Mouse (Mus musculus): Measurements from ENCODE around the gene Kcns3.

Kcns3 gene

DNA sequence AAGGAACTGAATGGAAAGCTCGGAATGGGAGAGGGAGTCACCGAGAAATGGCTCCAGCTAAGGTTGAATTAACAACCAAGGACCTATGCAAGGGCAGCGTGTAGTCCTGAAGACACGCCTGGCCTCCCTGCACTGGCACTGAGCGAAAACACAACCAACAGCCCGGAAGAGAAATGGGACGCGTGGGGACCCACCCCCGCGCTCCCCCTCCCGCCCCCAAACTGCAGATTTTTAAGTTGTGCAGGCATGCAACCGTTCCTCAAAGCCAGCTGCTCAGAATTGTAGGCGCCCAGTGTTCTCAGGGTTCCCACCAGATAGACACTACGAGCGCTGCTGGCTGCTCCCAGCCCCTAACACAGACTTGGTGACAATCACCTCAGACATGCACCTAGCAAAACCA, at the start of gene Kcns3:
TSS of gene Kcns3 (minus strand) at position 42 of the 400 bp plus-strand sequence.
- WGBS = 31% methylated on average over 15 of the region's 15 CpGs

DNA sequence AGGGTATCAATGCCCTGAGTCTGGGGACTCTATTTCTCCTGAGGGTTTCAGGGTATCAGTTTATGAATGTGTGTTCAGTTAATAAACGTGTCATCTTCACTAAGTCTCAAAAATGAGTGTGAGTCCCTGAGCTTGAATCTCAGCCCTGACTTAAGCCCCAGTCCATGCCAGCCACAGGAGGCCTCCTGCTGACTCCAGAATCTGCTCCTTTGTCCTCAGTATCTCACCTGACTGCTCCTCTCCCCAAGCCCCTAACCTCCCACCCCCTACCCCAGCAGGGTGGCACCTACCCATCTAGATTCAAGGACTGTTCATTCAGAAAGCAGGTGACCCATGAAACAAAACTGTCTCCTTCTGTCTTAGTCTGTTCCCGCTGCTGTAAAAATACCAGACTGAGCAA, 47.7 kb upstream of the Kcns3 start:
- WGBS = 59% methylated on average over 2 of the region's 2 CpGs

DNA sequence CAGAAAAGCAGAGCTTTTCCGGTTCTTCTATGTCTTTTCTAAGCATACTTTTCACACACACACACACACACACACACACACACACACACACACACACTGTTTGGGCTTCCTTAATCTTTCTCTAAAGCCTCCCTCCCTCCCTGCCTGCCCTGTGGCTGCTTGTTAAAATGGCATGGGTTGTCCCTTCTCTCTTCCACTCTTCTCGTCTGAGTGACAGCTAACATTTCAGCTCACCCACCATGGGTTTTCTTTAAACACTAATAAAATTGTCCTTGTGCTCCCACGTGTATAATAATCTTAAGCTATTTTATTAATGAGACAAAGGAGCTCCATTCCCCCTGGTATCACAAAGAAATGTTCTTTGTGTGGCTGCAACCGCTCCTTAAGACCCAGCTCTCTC, 47.2 kb upstream of the Kcns3 start:
- WGBS = 53% methylated on average over 4 of the region's 4 CpGs

DNA sequence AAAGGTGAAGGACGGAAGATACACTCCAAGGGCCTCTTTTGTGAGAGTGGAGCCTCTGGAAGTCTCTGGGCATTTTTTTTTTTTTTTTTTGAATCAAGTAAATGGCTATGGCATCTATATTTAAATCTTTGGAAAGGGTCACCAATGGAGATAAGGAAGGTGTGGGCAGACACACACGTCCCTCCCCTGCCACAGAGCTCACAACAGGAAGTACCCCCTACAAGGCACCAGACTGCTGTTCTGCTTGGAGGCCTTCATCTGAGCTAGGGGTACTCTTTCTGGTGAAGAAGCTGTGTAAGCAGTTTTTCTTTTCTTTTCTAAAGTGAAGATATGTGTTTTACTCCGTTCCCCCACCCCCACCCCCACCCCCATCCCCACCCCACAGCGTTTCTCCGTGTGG, 46.0 kb upstream of the Kcns3 start:
- 60% methylated on average over 5 of the region's 5 CpGs for whole genome bisulfite sequencing

DNA sequence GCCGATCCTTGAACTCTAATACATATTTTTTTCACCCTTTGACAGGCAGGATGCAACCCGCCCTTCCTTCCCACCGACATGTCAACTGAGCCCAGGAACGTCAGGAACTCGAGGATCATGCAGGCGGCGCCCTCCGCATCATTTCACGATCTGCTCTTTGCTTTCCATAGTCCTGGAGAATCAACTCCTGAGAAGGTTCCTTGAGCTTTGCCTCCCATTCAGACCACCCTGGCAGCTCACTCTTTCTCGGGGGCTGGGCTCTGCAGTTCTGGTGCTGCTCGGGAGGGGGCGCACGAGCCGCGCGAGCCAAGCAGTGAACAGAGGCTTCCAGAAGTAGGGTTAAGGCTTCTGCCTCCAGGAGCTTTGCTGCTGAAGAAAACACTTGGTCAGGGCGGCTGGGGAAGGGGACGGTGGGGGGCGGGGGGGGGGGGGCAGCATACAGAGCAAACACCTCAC, 45.3 kb upstream of the Kcns3 start:
- 7% methylated on average over 18 of the region's 19 CpGs for WGBS

DNA sequence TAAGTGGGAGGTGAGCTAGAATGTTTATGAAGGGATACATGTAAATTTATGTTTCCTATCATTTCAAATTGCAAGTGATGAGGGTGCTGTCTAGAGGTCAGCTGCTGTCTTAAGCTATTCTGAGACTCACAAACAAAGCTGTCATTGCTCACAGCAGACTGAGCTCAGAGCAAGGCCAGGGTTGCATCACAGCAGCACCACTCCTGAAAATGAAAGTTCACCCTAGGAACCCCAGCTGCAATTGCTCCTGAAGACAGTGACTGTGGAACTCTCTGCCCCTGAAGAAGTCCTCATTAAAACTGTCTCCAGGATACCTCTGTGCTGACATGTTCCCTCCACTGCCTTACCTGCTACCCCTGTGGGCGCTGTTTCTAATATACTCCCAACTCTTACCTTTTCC, 44.2 kb upstream of the Kcns3 start:
- WGBS = 100% methylated on average over 1 of the region's 1 CpGs

DNA sequence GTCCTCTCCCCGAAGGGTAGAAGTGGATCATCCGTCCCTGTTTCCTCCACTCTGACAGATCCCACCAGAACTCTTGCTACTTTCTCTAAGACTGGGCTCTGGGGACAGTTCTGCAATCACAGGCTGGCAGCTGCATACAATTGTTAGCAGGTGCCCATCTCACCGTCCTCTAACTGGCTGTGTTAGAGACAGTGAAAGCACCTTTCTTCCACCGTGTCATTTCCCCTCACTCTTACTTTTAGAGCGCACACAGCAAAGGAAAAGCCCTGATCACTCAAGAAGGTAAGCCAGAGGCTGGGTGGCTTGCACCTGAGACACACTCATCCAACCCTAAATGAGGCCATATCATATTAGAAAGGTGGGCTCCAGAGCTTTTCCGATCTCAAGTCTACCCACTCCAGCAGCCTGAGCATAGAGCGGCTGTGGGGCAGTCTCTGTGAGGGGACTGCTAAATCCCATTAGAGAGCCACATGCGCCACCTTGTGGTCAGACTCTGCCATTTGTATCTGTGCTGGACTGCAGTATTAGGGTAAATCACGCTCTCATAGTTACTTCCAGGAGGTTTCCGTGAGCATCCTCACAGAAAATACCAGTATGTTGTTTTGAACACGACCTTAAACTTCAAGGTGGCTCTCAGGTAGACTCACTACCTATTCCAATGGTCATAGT, 27.8 kb upstream of the Kcns3 start:
- WGBS = 23% methylated on average over 11 of the region's 11 CpGs

DNA sequence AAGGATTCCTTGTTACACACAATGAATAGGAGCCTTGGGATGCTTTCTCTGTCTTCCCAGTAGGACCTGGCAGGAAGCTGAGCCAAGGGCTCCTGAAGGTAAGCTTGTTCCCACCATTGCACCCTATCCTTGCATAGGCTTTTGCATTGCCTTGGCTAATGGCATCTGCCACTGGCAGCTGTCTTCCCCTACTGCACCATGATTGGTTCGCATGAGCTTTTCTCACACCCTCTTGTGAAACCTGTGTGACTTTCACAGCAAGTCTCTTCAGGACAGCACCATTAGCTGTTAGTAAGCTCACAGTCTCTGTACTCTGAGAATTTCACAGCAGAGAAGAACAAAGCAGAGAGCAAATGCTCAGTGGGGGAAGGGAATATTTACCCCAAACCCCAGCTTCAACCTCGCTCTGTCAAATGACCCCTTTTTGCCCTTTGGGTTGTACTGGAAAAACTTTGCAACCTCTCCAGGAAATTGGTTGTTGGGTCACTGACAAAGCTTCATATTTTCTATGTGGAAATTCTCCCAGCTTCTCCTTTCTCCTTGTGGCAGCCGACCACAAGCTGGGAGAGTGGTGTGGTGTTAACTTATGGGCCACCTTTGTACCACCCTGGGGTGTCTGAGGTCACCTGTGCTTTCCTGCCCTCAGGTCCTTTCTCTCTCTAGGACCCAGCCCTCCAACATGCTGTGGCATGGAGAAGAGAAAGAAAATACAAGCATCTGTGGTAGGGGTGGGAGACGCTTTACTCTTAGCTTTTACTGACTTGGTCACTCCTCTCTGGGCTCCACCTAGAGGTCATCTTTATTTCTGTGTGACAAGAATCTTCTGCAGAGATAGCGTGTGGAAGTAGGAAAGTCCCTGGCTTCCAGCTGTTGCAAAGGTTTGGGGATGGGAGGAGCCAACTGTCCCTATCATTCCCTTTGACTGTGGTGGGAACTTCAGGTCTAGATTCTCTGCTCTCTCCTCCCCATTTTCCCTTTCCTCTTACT, 26.8 kb upstream of the Kcns3 start:
- WGBS = 51% methylated on average over 5 of the region's 5 CpGs

DNA sequence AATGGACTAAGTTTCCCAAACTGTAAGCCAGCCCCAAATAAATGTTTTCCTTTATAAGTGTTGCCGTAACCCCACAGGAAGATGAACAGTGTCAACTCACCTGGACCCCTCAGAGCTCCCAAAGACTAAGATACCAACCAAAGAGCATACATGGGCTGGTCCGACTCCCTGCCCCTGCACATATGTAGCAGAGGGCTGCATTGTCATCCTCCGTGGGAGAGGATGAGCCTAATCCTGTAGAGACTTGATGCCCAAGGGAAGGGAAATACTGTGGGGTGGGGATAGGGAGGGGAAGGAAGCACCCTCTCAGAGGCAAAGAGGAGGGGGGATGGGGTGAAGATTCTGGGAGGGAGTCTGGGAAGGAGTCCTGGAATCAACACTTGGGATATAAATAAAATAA, 7.8 kb upstream of the Kcns3 start:
- WGBS = 87% methylated on average over 3 of the region's 3 CpGs

DNA sequence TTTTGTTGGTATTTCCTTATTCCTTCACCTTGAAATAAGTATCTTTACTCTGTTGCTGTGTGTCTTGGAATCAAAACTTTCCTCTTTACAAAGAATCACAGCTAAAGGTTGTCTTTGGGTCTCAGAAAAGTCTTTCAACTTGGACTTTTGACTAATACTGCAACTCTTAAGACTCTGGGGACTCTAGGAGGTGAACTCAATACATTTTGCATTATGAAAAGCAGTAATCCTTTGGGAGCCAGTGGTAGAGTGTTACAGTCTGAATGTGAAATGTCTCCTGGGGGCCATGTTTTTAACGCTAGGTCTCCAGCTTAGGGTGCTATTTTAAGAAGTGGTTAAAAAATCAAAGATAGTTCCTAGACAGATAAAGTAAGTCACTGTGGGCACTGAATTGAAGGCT, 4.3 kb upstream of the Kcns3 start:
- WGBS = 98% methylated on average over 1 of the region's 1 CpGs

DNA sequence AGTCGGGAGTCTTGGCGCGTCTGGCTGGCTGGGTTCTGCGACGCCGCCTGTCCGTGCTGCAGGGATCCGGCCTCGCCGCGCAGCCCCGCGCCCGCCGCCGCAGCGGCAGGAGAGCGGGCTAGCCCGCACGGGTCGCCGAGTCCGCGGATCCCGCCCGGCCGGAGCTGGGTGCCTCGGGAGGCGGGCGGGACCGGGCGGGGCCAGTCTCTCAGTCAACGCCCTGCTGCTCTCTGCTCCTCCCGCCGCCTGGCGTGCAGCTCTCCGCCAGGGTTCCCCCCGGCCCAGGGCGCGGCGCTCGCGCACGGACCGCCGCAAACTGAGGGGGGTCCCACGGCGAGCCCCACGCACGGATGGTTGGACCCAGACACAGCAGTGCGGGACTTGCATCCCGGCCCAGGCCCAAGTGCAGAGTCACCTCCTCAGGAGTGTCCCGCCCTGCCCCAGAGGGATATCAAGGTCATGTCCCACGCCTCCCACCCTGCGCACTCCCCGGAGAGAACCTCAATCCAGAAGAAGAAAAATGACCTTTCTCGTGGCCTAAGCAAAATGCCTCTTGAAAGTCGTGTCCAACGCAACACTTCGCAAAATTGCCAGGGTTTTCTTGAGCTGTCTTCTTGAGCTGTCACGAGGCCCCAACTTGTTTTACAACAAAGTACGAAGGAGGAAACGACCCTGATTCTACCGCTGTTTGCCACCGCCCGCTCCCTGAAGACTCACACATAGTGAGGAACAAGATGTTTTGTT, 492 bp downstream of the Kcns3 start:
- WGBS = 2% methylated on average over 66 of the region's 66 CpGs

DNA sequence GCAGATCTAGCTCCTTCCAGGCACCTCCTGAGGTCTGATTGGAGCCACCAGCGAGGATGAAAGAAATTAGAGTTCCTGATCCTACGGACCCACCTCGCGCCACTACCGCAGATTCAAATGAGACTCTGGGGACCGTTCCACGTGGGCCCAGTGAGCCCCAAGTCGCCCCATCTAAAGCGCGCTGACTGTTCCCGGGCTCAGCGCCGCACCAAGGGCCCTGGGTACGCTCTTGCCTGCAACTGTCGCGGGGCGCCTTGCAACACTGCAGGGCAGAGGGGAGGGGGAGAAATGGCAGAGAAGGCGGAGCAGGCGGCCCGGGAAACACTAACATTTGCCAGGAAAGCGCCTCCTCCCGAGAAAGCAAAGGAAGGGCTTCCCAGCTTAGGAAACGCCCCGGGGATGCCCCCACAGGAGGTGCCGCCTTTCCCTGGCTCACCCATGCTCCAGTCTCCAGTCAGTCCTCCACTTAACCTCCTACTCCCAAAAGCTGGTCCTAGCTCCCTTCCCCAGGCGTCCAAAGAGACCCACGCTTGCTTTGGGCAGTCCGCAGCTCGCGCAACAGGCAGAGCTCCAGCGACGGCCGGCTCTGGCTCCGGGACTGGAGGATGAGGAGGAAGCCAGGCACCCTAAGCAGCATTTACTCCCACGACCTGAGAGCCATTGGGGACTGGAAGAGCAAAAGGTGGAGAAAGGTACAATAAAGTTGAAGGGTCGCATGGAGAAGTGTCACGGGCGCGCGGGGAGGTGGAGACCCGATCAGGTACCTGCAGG, 1.2 kb downstream of the Kcns3 start:
- under 1% methylated on average over 41 of the region's 41 CpGs for WGBS

DNA sequence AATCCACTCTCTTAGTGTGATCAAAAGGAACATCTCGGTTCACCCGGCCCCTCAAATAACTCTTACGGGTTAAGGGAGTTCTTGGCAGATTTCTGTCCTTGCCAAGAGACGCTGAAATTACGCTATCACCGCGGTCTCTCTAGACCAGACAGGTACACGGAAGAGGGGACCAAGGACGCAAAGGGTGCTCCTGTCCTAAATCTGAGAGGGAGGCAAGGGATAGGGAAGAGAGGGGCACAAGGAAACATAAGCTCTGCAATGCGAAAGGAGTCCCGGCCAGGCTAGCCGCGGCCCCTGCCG, 1.8 kb downstream of the Kcns3 start:
- 4% methylated on average over 14 of the region's 14 CpGs for WGBS

DNA sequence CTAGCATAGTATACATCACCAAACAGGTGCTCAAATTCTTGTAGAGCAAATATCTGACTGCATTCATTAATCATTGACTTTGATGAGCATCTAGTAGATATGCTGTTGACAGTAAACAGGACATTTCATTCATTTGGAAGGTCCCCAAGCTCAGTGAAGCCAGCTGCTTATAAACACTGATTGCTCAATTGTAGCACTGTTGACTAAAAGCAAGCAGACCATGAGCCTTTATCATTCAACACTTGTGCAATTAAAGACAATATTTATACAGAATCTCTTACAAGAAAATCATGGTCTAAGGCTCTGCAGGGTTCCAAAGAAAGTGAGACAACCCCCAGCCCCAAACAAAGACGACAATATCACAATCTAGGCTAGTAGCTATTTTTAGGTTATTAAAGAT, 6.0 kb downstream of the Kcns3 start:
- WGBS = 62% methylated on average over 1 of the region's 1 CpGs

DNA sequence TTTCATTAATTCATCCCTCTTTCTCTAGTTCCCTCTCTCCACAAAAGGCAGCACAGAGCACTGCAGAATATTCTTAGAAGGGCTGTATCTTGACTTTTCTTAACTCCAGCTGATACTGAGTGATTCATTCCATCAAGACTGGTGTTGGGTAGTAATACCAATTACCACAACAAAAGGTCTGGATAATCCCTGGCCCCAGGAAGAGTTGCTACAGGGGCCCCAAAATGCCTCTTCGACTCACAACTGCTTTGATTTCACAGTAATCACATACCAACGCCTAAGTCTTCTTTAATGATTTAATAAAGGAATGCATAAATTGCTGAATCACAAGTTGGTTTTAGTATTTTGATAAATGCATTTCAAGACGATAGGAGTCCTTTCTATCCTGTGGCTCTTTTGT, 21.7 kb downstream of the Kcns3 start:
- 58% methylated on average over 3 of the region's 3 CpGs for WGBS

DNA sequence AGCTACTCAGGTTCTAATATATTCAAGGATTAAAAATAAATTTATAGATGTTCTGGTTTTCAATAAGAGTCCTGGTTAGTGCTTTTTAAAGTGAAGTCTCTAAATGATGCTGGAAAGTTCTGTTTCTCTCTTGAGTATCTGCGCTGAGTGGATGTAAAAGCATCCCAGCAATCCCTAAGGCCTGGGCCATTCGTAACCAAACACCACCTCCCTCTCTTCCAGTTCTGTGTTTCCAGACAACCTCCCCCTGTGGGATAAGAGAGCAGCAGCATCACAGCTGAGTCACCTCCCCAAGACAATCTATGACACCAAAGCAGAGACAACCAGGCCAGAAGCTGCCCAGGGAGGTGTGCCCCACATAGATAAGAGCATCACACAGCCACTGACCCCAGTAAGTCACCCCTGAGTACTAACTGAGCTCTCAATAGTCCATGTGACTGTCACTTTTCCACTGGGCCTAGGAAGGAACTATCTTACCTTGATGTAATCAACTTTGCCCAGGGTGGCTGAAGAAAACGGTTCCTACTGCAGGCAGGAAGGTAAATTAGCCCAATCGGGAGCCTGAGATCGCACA, 24.6 kb downstream of the Kcns3 start:
- WGBS = 81% methylated on average over 5 of the region's 5 CpGs

DNA sequence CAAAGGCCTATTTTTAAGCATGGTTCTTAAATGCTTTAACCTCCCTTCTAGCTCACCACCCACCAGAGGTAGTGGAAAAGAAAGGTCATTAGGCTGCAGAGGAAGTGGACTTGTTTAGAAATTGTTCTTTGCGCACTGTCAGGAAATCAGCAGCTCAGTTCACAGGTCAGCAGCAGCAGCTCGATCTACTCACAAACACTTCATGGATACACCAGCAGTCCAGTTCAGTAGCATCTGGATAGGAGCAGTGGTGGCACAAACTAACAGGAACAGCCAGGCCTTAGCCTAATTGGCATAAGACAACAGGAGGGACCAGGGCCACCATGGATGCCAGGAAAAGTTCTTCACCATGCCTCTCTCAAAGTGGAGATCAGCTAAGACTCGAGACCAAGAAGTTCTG, 49.3 kb downstream of the Kcns3 start:
- 88% methylated on average over 3 of the region's 3 CpGs for WGBS

DNA sequence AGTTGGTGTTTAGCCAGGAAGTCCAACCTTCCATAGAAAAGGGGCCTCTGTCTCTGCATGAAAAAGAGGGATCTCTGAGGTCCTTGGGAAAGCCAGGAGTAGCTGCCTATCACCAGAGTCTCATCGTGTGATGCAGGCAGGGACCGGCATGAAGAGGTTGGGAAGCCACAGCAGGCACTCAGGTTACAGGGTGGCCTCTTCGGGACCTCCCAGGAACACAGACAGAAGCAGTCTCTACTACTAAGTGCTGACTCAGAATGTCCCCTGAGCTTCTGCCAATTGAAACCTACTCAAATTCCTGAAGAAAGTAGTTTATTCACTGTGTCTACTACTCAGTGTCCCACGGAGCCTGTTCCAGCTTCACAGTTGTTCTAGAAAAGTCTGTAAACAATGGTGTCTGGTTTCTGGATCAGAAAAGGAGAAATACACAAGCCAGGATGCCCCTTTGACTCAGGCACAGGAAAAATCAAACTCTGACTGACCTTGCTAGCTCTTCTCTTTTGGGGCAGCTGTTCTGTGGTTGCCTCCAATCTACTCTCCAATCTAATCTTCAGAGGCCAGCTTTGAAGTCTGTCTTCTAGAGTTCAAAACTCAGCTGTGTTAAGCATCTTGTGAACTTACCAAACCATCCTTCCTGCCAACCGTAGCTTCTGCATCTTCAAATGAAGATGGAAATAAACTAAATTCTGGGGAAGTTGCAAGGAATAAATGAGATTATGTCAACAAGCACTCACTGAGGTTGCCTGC, 62.1 kb downstream of the Kcns3 start:
- 60% methylated on average over 5 of the region's 5 CpGs for WGBS

DNA sequence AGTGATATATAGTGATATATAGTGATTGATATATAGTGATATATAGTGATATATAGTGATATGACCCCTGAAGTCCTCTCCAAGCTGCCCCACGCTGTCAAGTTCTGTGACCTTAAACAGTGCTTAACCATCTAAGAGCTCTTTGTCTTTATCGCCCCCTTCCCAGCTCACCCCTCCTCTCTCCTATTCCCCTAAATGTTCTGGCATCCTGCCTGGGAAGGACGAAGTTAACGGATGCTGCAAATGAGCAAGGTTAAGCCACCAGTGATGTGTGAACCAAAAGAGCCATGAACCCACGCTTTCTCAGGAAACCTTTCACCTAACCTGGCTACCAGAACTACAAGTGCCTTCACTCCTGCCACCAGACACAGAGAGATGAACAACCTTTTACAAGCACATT, 64.0 kb downstream of the Kcns3 start:
- WGBS = 57% methylated on average over 5 of the region's 5 CpGs

DNA sequence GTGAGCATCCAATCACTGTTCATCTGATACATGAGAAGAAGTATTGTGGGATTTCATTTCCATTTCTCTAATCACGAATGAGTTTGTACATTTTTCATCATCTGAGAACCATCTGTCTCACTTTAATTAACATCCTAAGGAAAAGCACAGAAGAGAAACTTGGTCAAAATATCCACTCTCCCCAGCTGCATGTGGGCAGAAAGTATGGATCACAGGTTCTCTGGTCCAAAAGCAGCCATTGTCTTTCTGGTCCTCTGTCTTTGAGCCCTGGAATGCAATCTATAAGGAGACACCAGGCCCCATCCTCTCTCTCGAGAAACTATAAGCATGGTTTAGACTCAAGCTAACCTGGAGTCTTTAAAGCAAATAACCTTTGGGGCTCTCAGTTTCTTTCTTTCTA, 79.8 kb downstream of the Kcns3 start:
- 55% methylated on average over 2 of the region's 2 CpGs for WGBS

DNA sequence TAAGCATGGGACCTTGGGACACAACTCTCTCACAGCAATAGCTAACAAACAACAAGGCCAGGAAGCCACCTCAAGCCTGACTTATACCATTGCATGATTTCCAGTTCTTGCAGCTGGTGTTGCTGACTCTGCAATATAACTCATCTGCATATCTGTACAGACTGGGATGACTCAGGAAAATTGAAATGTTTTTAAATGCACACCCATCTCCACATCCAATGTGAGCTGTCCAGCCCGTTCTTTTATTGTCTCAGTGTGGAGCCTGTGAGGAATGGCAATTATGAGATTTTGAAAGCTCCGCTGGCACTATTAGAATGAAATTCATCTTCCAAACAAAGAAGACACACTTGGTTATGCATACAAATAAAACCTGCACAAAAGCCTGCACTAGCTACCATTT, 84.0 kb downstream of the Kcns3 start:
- WGBS = 69% methylated on average over 2 of the region's 2 CpGs

Measured in cerebral cortex, adult 2 months (tissue).